Comparison of ENCODE assay signal across 10 mouse cellular contexts in the genomic region with DNA sequence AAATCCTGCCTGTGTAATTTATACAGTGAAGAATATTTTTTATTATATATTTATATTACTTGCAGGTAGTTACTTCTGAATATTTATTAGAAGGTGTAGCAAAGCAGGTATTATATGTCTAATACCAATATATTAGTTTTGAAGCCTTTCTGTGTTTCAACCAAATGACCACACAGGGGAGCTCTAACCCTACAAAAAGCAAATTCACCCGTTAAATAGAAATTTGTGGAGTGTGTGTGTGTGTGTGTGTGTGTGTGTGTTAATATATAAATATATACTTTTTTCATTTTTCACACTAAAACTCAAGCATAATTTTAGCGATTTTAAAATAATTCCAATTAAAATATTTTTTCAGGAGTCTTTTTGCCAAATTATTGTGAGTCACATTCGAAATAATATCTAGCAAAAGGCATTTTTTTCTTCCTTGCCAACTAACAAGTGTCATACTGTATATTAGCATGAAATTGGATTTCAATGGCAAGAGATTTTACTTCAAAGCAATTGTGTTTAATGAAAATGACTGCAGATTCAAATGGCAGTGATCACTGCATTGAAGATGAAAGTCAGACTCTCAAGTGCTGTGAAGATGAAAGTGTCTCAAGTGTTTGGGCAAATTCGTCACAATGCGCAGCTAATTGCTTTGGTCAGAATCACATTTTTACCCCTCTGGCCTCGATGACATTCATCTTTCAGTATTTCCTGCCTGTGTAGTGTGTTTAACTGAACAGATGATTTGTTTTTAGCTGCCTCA.
DNase-seq lines count a peak whose midpoint lies in the region; ATAC-seq and TF ChIP-seq lines count a peak whose summit lies in the region.
"Had no signal": no experiment of that assay in that cellular context is flagged by ENCODE, and none has a peak within 500 bp of the region (broad histone marks: within the 10 kb centered on the region; RNA-seq: fewer than 3 reads in every experiment).

No protein-coding gene starts in this region.

- TF ChIP-seq POLR2A in lung, adult 2 months (IDR thresholded peaks at IDR 0.05; ENCODE audit: borderline replicate concordance, extremely low read depth, low read depth, low read length) = no peak

- no peak overlapping the region for H3K4me2 ChIP-seq in heart, postnatal 0 days (ENCODE audit: low read depth, low read length)
- H3K4me2 ChIP-seq in neural tube, embryonic 12.5 days (replicated peaks) = no peak overlapping the region
- no peak overlapping the region for H3K4me2 ChIP-seq in forebrain, embryonic 13.5 days
- no peak overlapping the region for H3K4me2 ChIP-seq in stomach, postnatal 0 days (replicated peaks; ENCODE audit: low read depth)
- H3K4me2 ChIP-seq: heart, embryonic 13.5 days had no signal

- H3K36me3 ChIP-seq in heart, postnatal 0 days (replicated peaks; ENCODE audit: control insufficient read depth, insufficient read depth, low read length) = no peaks in the 10 kb centered on the region
- no peaks in the 10 kb centered on the region for H3K36me3 ChIP-seq in neural tube, embryonic 12.5 days
- H3K36me3 ChIP-seq in forebrain, embryonic 13.5 days (ENCODE audit: poor library complexity, severe bottlenecking) = no peaks in the 10 kb centered on the region
- H3K36me3 ChIP-seq in stomach, postnatal 0 days (ENCODE audit: control insufficient read depth, insufficient read depth, low read length) = no peaks in the 10 kb centered on the region
- H3K36me3 ChIP-seq: G1E; heart, embryonic 13.5 days had no signal

- ATAC-seq in heart, postnatal 0 days (ENCODE audit: insufficient read depth, low read depth) = no peak
- peak; percentile 75 for ATAC-seq in neural tube, embryonic 12.5 days (ENCODE audit: low FRiP score, low read depth)
- peak; percentile 80; the same call in 1 of the 2 replicates for ATAC-seq in forebrain, embryonic 13.5 days
- ATAC-seq in stomach, postnatal 0 days (ENCODE audit: low FRiP score, low TSS enrichment) = no peak

- no peak overlapping the region for H3K9ac ChIP-seq in heart, postnatal 0 days (replicated peaks; ENCODE audit: low read depth, low read length)
- no peak overlapping the region for H3K9ac ChIP-seq in neural tube, embryonic 12.5 days
- H3K9ac ChIP-seq in forebrain, embryonic 13.5 days = no peak overlapping the region
- no peak overlapping the region for H3K9ac ChIP-seq in stomach, postnatal 0 days (ENCODE audit: low read length)
- H3K9ac ChIP-seq: heart, embryonic 13.5 days had no signal

- no peak overlapping the region for H3K4me3 ChIP-seq in heart, postnatal 0 days (ENCODE audit: low read depth, low read length)
- H3K4me3 ChIP-seq in neural tube, embryonic 12.5 days = no peak overlapping the region
- no peak overlapping the region for H3K4me3 ChIP-seq in forebrain, embryonic 13.5 days
- no peak overlapping the region for H3K4me3 ChIP-seq in stomach, postnatal 0 days (ENCODE audit: low read depth, low read length)
- H3K4me3 ChIP-seq in lung, adult 2 months (replicated peaks; ENCODE audit: extremely low read depth, low read depth, low read length) = no peak overlapping the region
- H3K4me3 ChIP-seq: heart, embryonic 13.5 days had no signal

- no peaks in the 10 kb centered on the region for H3K9me3 ChIP-seq in heart, postnatal 0 days (replicated peaks; ENCODE audit: control insufficient read depth, low read length)
- no peaks in the 10 kb centered on the region for H3K9me3 ChIP-seq in neural tube, embryonic 12.5 days
- no peaks in the 10 kb centered on the region for H3K9me3 ChIP-seq in forebrain, embryonic 13.5 days (replicated peaks)
- H3K9me3 ChIP-seq in stomach, postnatal 0 days (ENCODE audit: control insufficient read depth, low read length) = no peaks in the 10 kb centered on the region
- H3K9me3 ChIP-seq: heart, embryonic 13.5 days had no signal

- WGBS in heart, postnatal 0 days = 40% methylated on average over 6 of the region's 6 CpGs
- 51% methylated on average over 6 of the region's 6 CpGs for WGBS in neural tube, embryonic 12.5 days
- 45% methylated on average over 6 of the region's 6 CpGs for WGBS in forebrain, embryonic 13.5 days
- WGBS in stomach, postnatal 0 days = 33% methylated on average over 6 of the region's 6 CpGs
- 23% methylated on average over 6 of the region's 6 CpGs for WGBS in lung, adult 2 months

- H3K27me3 ChIP-seq in heart, postnatal 0 days (ENCODE audit: control insufficient read depth, insufficient read depth, low read length) = no peaks in the 10 kb centered on the region
- no peaks in the 10 kb centered on the region for H3K27me3 ChIP-seq in neural tube, embryonic 12.5 days (replicated peaks)
- H3K27me3 ChIP-seq in forebrain, embryonic 13.5 days = no peaks in the 10 kb centered on the region
- H3K27me3 ChIP-seq in stomach, postnatal 0 days (ENCODE audit: control insufficient read depth, insufficient read depth, low read length) = no peaks in the 10 kb centered on the region
- H3K27me3 ChIP-seq: heart, embryonic 13.5 days had no signal

- no peak overlapping the region for H3K27ac ChIP-seq in heart, postnatal 0 days (ENCODE audit: low read depth)
- no peak overlapping the region for H3K27ac ChIP-seq in neural tube, embryonic 12.5 days
- no peak overlapping the region for H3K27ac ChIP-seq in forebrain, embryonic 13.5 days
- H3K27ac ChIP-seq in stomach, postnatal 0 days (replicated peaks) = no peak overlapping the region
- H3K27ac ChIP-seq: heart, embryonic 13.5 days had no signal

- intact Hi-C loops in heart, postnatal 25 days (cut with DNase I) = no loop called here

- peak; percentile 34 for TF ChIP-seq CTCF in heart, postnatal 0 days (IDR thresholded peaks at IDR 0.05; ENCODE audit: low read depth)
- peak; percentile 65 for TF ChIP-seq CTCF in stomach, postnatal 0 days (IDR thresholded peaks at IDR 0.05; ENCODE audit: low read depth)
- TF ChIP-seq CTCF in lung, adult 2 months (IDR thresholded peaks at IDR 0.05; ENCODE audit: insufficient read depth, low read length) = no peak

- no peak for TF ChIP-seq EP300 in heart, postnatal 0 days (IDR thresholded peaks at IDR 0.05; ENCODE audit: low read depth)
- TF ChIP-seq EP300 in stomach, postnatal 0 days (optimal IDR thresholded peaks at IDR 0.05) = no peak

- H3K4me1 ChIP-seq in heart, postnatal 0 days (ENCODE audit: control insufficient read depth, insufficient read depth) = no peaks in the 10 kb centered on the region
- no peaks in the 10 kb centered on the region for H3K4me1 ChIP-seq in neural tube, embryonic 12.5 days
- no peaks in the 10 kb centered on the region for H3K4me1 ChIP-seq in forebrain, embryonic 13.5 days
- H3K4me1 ChIP-seq in stomach, postnatal 0 days (replicated peaks; ENCODE audit: control insufficient read depth, insufficient read depth) = no peaks in the 10 kb centered on the region
- H3K4me1 ChIP-seq in lung, adult 2 months (ENCODE audit: control insufficient read depth, insufficient read depth, low read length) = no peaks in the 10 kb centered on the region
- H3K4me1 ChIP-seq: heart, embryonic 13.5 days had no signal

- DNase-seq in heart, postnatal 0 days (ENCODE audit: low spot score) = peak; percentile 15
- DNase-seq in heart, postnatal 25 days (ENCODE audit: low spot score) = no peak
- DNase-seq in neural tube, embryonic 10.5 days (ENCODE audit: extremely low spot score, low spot score) = no peak
- DNase-seq in stomach, postnatal 0 days (ENCODE audit: low spot score) = no peak
- no peak for DNase-seq in gastrocnemius, postnatal 10 days
- no peak for DNase-seq in lung, adult 2 months

Comparison
In these comparisons a context has a peak if more than half of its experiments do, and no peak if none do; other contexts are left out.
1. ATAC-seq: peak in neural tube, embryonic 12.5 days (single experiment) and forebrain, embryonic 13.5 days (single experiment); none in heart, postnatal 0 days (single experiment) and stomach, postnatal 0 days (single experiment).